Mouse (Mus musculus) cerebellum, adult 2 months (tissue): ENCODE results near the gene Plekhf1.

Source experiments
- CTCF ChIP-seq: fragments of 200-500 bp; IDR thresholded peaks from 2 replicates; pipeline ENCODE4 v1.5.1; 2011; ENCODE audit warnings: low read depth, mild to moderate bottlenecking, control low read depth, low read length, moderate library complexity, borderline replicate concordance; ENCODE audit not compliant: insufficient read depth
- POLR2A ChIP-seq: fragments of 200-500 bp; IDR thresholded peaks from 2 replicates; pipeline ENCODE4 v1.6.1; 2011; ENCODE audit warnings: low read length, control low read depth, borderline replicate concordance; ENCODE audit not compliant: insufficient read depth

- TF ChIP-seq POLR2A (no peak), CTCF (no peak)
Observed at GRCm38 (mm10) chr7:38251494-38252216, 23.8 kb upstream of the Plekhf1 start.
